Mouse (Mus musculus) right cerebral cortex, adult 2 months (tissue): ENCODE results near the gene Rbm45.

Source experiments
- DNase-seq, 2 experiments: peaks; one replicate each; pipeline ENCODE4 v3.0.0; 2021 to 2022; ENCODE audit warnings: low spot score in 2 of 2

Gene Rbm45

DNA sequence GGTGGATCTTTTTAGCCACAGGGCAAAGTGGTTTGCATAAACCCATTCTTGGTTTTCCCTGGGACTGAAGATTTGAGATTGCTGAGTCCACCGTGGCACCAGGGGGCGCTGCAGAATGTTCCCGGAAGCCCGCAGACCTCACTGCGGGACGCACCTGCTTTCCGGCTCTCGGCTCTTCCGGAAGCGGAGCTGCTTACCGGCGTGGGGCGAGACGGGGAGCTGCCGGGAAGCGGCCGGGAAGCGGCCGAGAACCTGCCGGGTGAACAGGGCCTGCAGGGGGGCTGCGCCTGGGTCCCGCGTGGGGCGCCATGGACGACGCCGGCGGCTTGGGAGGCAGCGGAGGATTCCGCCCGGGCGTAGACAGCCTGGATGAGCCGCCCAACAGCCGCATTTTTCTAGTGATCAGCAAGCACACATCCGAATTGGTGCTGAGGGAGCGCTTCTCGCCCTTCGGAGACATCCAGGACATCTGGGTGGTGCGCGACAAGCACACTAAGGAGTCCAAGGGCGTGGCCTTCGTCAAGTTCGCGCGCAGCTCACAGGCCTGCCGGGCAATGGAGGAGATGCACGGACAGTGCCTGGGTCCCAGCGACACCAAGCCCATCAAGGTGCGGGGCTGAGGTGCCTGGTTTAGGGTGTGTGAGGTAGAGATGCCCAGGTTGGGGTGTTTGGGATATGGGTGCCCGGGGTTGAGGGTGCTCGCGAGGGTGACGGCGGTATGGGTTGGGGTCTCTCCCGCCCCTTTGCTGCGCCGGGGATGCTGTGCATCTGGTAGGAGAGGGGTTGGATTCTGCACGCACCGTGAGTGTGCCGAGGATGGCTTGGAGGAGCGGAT lies at the start of gene Rbm45:
Rbm45 (plus strand) TSS at position 164 of the 835 bp plus-strand sequence.
- peak; percentile 88 to 91 for DNase-seq

DNA sequence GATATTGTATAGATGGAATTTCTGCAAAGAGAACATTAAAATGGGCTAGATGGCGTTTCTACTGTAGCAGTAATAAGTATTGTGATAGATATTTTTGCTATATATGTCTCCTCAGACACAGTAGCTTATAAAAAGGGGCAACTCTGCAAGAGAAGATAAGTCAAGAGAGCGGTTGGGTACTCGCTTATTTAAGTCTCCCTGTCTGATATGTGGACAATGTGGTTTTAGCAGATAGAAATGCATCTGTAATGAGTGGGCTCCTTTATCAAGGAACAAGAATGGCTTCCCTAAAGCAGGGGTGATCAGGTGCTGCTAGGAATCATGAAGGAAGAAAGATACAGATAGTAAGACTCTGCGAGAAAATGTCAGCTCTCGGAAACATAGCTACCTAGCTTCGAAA lies 49.4 kb upstream of the Rbm45 start:
- DNase-seq, result no peak

DNA sequence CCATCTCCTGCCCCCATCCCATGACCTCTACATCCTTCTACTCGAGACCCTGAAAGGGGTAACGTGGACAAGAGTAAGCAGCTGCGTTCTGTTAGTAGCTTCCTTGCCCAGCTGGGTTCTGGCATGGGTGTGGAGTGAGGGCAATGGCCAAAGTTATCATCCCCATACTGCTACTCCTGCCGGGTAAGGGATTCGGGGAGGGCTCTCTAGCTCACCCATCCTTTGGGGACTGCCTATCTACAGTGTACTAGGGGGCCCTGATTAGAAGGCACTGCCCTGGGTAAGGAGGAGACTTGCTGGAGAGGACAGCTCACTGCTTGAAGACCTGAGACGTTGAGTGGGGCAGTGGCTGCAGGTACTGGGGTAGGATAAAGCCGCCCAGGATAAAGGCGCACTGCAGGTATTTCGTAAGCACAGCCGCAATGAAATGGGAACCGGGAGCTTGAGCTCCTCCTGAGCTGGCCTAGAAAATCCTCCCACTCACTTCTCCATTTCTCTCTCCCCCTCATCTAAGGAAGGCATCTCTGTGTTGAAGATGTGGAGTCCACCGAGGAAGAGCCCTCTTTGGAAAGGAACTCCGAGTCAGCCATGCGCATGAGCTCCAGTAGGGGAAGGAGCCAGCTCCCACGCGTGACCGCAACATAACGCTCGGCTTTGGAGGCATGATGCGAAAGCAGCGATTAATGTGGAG lies 46.5 kb upstream of the Rbm45 start:
- DNase-seq, result peak in 1 of 2 experiments; percentile 34

DNA sequence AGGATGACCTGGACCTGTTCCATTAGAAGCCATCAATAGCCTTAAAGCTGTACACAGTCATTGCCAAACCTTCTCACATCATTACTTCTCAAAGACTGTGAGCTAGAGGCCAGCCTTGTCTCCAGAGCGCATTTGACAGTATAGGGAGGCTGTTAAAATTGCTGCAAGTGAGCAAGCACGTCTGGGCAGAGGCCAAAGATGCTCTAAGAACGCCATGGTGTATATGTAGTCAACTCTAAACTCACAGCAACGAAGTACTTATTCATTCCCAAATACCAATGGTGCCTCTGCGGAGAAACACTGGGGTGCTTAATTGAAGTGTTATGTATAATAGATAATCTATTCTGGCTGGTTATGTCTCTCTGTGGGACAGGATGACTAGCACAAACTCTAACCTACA lies 45.3 kb upstream of the Rbm45 start:
- DNase-seq, result no peak

DNA sequence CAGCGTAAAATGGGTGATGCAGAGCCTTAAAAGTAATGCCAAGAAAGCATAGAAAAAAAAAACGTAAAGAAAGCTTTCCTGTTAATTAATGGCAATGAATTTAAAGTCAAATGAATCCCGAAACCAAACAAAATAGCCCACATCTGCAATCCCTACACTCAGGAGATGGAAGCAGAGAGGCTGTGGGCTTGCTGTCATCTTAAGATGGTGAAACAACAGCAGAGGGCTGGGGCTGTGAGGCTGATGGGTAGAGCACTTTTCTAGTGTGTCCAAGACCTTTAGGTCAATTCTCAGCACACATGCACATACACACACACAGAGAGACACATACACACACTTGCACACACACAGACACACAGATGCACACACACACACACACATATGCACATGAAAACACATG lies 43.6 kb upstream of the Rbm45 start:
- no peak for DNase-seq

DNA sequence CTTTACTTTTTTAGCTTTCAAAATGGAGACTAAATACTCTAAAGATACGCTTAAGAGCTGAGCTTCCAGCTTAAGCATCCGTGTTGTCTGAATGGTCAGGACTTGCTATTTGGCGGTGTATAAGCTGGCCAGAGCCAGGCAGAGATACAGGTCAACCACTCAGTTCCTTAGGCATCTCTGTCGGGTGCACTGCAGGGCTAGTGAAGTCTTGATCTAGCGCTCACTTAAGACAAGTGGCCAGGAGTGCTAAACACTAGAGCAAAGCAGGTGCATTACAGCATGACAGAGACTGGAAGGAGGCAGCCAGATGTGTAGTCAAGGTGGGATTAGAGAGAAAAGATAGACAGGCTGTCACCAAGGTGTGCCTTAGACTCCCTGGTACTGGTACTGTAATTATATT lies 39.7 kb upstream of the Rbm45 start:
- no peak for DNase-seq

DNA sequence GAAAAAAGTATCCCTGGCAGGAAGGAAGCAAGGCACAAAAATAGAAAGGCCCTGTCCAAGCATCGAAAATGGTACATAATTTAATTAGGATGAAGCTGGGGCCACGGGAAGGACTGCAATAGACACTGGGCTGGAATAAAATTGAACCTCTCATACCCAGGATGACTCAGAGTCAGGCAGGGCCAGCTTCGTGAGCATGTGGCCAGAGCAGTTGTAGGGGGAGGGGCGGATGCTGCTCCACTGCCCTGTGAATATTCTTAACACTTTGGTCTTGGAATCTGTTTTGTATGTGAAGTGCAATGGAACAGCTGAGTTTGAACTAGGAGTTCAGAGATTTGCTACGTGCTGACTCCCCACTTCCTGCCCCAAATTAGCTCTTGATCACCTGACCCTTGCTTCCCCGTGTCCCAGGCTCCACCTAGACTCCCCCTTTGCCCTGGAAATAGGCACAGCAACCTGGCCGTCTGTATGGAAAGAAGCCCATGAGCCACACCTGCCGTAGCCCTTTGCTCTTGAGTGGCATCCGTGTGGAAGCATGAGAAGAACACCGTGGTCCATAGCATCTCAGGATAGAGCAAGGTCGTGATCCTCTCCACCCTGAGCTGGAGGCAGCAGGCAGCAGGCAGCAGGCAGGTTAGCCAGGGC lies 37.5 kb upstream of the Rbm45 start:
- no peak for DNase-seq

DNA sequence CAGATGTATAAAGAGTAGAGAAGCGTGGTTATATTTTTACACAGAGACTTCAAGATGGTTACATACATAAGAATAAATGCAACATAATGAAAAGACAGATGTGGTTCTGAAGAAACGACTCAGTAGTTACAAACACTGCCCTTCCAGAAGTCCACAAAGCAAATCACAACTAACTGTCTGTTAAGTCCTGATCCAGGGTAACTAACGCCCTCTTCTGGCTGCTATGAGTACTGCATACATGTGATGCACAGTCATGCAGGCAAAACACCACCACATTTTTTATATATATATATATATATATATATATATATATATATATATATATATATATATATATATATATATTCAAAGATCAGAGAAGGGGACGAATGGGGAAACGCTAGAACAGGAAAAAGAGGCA lies 35.2 kb upstream of the Rbm45 start:
- no peak for DNase-seq

DNA sequence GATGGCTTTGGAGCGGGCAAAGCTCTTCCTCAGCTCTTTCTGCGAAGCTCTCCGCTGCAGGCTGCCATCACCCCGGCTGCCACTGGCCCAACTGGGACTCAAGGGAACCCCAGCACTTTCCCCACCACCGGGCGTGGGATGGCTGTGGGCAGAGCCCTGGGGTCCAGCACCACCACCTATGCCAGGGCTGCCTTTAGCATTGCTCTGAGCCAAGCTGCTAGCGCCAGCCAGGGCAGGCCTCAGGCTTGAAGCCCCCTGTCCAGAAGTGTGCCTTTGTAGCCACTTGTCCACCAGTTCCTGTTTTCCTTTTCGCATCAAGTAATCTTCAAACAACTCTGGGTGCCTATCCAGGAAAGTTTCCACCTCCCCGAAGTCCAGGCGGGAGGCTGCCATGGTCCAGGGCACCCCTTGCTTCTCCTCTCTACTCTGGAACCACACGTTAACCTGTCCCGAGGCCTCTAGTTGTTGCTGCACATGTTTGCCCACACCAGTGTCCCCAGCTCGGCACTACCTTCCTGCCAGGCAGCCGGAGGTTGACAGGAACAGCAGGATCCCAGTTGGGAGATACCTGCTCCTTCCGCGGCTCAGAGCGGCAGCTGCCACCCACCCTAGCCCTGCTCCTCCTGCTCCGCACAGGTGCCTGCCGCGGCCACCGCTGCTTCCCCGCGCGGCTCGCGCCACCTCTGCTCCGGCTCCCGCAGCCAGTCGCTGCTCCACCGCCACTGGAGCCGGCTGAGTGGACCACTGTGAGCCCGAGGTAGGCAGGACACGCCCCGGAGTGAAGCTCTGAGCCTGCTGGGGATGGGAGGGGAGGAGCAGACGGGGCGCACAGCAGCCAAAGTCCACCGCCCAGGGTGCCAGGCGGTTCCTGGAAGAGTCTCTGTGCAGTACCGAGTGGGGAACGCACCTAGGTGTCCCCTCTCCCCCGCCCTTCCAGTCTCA lies 31.3 kb upstream of the Rbm45 start, which contains the start of gene Pde11a:
Pde11a (minus strand) TSS at position 560 of the 942 bp plus-strand sequence.
- DNase-seq, result no peak

DNA sequence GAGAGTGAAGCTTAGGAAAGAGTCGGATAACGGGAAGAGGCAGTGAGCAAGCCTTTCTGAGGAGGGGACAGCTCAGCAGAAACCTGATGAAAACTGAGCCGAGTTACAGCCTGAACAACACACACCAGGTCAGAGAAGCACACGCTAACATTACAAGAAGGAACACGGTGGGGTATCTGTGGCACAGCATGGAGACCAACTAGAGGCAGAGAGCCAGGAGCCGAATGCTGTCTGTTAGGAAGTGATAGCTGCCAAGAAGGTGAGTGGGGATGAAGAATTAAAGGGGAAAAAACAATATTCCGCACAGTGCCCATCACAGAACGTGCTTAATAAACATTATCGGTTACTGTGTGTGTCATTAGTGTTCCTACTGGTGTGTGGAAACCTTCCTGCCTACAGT lies 27.6 kb upstream of the Rbm45 start:
- DNase-seq, result no peak

DNA sequence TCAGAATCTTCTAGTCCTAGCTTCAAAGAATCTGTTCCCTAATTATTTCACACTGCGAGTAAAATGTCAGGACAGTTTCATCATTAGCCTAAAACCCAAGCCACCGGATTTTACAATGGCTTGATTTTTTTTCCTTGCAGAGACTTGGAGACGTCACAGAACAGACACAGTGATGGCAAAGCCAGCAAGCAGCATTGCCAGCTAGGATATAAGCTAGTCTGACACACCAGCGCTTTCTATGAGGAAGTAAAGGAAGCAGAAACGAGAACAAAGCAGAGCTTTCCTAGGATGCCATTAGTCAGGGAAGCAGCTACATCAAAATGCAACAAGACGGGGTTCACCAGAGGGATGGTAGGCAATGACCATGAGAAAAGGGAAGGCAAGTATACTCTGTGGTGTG lies 21.9 kb upstream of the Rbm45 start:
- no peak for DNase-seq

DNA sequence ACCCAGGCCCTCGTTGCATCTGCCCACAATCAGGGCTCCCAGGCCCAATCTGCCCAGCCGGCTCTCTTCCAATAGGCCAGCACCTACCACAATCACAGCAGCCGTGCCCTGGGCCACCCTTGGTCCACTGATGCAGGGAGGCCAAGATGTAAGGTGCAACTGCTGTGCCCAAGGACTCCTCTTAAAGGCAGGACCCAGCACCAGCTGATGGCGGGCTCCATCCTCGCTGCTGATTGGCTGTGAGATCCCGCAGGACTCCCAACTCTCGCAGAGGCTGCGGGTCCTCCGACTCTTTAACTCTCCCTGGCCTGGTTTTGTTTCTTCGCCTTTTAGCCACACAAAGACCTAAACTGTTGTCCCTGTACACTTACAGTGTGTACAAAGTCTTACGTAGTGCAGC lies 9.6 kb upstream of the Rbm45 start, which contains the start of gene Cyct:
Cyct (minus strand) TSS at position 225 of the 400 bp plus-strand sequence.
- DNase-seq, result no peak

DNA sequence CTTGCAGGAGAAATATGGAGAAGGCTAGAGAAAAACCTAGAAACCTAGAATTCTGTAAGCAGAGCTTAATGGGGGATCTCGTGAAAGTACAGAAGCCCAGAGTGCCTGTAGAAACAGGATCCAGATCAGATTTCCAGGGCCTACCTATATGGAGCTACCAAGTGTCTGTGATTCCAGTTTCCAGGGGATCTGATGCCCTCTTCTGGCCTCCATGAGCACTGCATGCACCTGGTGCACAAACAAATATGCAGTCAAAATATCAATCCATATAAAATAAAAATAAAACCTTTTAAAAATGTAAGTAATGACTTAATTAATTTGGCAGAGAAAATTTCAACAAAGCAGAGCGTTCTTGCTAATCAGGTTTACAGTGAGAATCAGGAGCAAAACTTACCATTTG lies 7.7 kb upstream of the Rbm45 start:
- peak in 1 of 2 experiments; percentile 15 for DNase-seq

DNA sequence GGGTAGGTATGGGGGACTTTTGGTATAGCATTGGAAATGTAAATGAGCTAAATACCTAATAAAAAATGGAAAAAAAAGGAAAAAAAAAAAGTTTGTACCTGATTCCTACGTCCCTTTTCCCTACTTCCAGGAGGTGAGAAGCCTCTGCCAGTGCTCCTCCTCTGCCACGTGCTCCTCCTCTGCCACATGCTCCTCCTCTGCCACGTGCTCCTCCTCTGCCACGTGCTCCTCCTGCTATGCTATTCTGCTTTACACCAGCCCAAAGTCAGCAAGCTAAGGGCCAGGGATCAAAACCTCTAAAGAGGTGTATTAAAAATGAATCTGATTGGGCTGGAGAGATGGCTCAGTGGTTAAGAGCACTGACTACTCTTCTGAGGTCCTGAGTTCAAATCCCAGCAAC lies 4.0 kb upstream of the Rbm45 start:
- no peak for DNase-seq

DNA sequence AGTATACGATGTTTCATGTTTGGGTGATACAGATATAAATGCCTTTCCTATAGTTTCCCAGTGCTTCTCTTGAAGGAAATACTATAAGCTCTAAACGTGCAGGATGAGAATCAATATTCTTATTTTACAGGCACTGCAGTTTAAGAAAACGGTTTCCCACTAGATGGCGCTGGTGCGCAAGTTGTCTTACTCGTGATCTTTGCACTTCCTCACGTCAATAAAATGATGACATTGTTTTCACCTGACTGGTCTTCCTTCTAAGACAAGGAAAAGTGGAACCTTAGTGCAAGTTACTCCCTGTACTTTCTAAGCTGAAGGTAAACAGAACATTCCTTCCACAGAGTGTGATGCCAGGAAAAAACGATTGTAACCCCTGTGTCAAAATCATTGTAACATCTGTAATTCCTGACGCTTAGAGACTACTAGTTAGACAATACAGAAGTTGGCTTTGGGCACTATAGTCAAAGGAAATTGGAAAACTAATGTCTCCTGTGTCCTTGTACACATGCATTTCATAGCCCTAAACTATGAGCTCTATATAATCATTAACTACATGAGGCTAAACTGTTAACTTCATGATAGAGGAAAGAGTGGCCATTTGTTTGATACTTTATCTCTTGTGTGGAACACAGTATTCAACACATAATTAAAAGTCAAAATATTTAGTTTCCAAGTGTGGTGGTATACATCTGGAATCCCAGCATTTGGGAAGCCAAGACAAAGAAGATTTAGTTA lies 2.4 kb upstream of the Rbm45 start:
- peak; percentile 88 to 89 for DNase-seq

DNA sequence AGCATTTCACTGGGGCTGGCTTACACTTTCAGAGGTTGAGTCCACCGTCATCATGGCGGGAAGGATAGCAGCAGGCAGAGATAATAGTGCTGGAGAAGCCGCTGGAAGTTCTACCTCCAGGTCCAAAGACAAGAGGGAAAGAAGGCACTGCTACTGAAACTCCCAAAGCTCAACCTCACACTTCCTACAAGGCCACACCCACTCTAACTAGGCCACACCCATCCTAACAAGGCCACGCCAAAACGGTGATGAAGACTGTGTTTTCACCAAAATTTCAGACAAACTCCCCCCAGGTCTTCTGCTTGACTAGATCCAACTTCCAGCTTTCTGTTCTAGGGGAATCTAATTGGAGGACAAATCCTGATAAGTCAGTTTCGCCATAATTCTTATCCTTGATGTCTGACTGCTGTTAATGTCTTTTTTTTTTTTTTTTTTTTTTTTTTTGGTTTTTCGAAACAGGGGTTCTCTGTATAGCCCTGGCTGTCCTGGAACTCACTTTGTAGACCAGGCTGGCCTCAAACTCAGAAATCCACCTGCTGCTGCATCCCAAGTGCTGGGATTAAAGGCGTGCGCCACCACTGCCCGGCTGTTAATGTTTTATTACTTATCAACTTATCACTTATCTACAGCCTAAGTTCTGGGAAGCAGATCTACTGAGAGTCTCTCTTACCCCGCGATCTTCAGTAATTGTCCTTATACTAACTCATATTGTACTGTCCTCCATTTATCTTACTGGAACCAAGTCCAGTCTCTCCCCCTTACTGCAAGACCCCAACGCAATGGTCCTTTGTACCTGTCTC lies 723 bp upstream of the Rbm45 start:
- DNase-seq, result no peak

DNA sequence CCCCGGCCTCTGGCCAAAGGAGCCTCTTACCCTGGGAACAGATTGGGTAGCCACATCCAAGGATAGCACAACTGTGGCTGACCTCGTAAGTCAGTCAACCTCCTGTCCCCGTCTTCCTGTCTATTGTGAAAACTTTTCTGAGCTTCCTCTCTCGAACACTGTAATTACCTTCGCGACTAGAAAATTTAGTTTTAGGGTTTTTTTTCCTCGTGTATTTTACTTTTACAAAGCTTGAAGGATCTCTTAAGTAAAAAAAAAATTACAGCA lies 805 bp downstream of the Rbm45 start:
- DNase-seq, result no peak

DNA sequence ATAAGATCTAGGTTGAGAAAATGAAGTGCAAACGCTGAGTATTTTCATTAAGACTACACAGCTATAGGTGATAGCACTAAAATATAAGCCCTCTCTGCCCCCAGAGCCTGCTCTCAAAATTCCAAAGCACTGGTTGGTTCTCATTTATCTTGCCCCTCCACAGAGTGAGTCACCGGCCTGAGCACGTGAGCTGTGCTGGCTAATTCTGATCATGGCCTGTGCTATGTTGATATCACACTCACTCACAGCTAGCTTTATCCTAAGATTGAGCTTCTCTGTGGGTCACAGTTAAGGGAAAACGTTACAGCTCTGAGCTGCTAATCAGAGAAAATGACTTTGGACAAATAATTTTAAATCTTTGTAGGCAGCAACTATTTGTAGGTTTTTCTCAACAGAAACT lies 2.5 kb downstream of the Rbm45 start:
- DNase-seq, result no peak

DNA sequence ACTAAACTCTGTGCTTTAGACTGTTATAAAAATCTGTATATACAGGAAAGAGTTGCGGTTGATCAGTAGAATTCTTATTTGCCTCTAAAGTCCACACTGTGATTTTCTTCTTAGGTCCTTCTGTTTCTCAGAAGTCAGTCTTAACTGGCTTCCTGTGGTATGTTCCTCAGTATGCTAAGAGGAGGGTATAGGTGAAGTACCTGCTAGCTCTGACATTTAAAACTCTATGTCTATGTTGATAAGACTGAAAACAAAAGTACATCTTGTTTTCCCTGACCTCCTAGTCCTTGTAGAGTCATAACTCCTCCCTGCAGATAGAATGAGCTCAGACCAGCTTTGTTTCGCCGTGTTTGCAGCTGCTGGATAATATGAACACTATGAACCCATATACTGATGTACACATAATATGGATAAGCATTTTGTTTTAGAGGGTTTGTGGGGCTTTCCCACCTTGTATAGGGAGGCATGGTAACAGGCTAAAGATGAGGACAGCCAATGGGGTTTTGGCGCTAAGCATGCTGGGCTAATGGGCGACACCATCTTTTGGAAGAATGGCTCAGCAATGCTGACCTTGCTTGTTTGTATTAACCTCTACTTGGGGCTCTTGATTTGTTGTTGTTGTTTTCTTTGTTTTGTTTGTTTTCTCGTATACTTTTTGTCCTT lies 4.9 kb downstream of the Rbm45 start:
- no peak for DNase-seq

DNA sequence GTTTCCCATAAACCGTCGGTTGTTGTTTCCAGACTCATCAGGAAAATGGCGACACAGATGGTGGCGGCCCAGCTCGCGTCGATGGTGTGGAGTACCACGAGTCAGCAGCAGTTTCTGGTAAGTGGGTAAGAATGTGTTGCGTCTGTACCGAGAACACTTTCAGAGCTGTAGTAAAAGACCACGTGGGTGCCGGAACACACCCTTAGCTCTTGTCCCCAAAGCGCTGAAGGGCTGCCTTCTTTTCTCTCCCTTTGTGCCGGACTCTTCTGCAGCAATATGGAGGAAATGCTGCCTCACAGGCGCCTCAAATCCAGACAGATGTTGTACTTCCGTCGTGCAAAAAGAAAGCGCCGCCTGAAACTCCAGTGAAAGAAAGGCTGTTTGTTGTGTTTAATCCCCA lies 8.9 kb downstream of the Rbm45 start:
- DNase-seq, result no peak
